Mouse (Mus musculus) kidney, postnatal 0 days (tissue): ENCODE measurements at regions not wholly inside any gene's neighbourhood (a gene's known extent, or its start where the extent isn't known, plus 50 kb on each side); places are given as distances from the start of the nearest gene placed in this dataset.
A peak's percentile ranks its signal among the peaks of the same experiment; 100 is the strongest.
"Not testable (repeated sequence)": the region's sequence is repeated elsewhere in the genome, so short reads cannot be mapped to it uniquely, and the experiment has no call there.

Experiments
- ATAC-seq: fragments of 200-750 bp; cut with Nextera tagmentation; replicated peaks from 2 replicates; pipeline ENCODE4 v1.8.0; 2017; ENCODE audit warnings: low read depth, moderate number of reproducible peaks, moderate TSS enrichment, moderate library complexity; ENCODE audit not compliant: low FRiP score
- DNase-seq: peaks from one replicate; pipeline ENCODE4 v3.0.0-alpha.2; 2016; ENCODE audit warnings: low spot score
- H3K27ac ChIP-seq: fragments of 300-500 bp; sonication (generic); 2 replicates; pipeline ENCODE4 v1.5.1; 2014; ENCODE audit warnings: mild to moderate bottlenecking
- H3K27me3 ChIP-seq: fragments of 300-500 bp; sonication (generic); 2 replicates; pipeline ENCODE4 v1.6.1; 2014; ENCODE audit warnings: low read length, mixed read lengths; ENCODE audit not compliant: insufficient read depth
- H3K36me3 ChIP-seq: fragments of 300-500 bp; sonication (generic); 2 replicates; pipeline ENCODE4 v1.6.1; 2014; ENCODE audit warnings: low read length, mixed read lengths; ENCODE audit not compliant: insufficient read depth
- H3K4me1 ChIP-seq: fragments of 300-500 bp; sonication (generic); replicated peaks from 2 replicates; pipeline ENCODE4 v1.6.1; 2014; ENCODE audit warnings: antibody characterized with exemption, low read length, mixed read lengths; ENCODE audit not compliant: insufficient read depth
- H3K4me2 ChIP-seq: fragments of 300-500 bp; sonication (generic); 2 replicates; pipeline ENCODE4 v1.6.1; 2014; ENCODE audit warnings: mild to moderate bottlenecking, low read length, moderate library complexity, mixed read lengths
- H3K4me3 ChIP-seq: fragments of 300-500 bp; sonication (generic); replicated peaks from 2 replicates; pipeline ENCODE4 v1.5.1; 2014; ENCODE audit warnings: low read depth, low read length
- H3K9ac ChIP-seq: fragments of 300-500 bp; sonication (generic); 2 replicates; pipeline ENCODE4 v1.6.1; 2014; ENCODE audit warnings: low read depth, low read length
- H3K9me3 ChIP-seq: fragments of 300-500 bp; sonication (generic); replicated peaks from 2 replicates; pipeline ENCODE4 v1.6.1; 2016; ENCODE audit warnings: low read length, inconsistent platforms, mixed read lengths
- CTCF ChIP-seq: IDR thresholded peaks from 2 replicates; pipeline ENCODE4 v1.5.1; 2016; ENCODE audit warnings: antibody characterized with exemption, low read depth, mild to moderate bottlenecking, moderate library complexity
- WGBS: fragments of 180-500 bp; shearing (Covaris S2); extraction: QIAGEN DNeasy Blood & Tissue Kit; methylation state at CpG from one replicate; pipeline ENCODE4 v1.1.7; 2014; 5-methylcytosine and 5-hydroxymethylcytosine counted together

GRCm38 (mm10) chr2:72662979-72663780 is 187.2 kb downstream of the Cdca7 start:
- ATAC-seq: no peak
- WGBS: 44% methylated on average over 8 of the region's 8 CpGs
- Histone ChIP-seq H3K9me3 (no peaks in the 10 kb centered on the region), H3K27me3 (no peaks in the 10 kb centered on the region), H3K36me3 (no peaks in the 10 kb centered on the region), H3K4me3 (no peak overlapping the region), H3K4me1 (no peaks in the 10 kb centered on the region), H3K9ac (no peak overlapping the region), H3K27ac (no peak overlapping the region), H3K4me2 (no peak overlapping the region)
- no peak for TF ChIP-seq CTCF
- peak; percentile 53 for DNase-seq

- 97% methylated on average over 16 of the region's 16 CpGs for WGBS
- H3K4me3 ChIP-seq, H3K9me3 ChIP-seq, H3K27me3 ChIP-seq, H3K4me2 ChIP-seq, H3K9ac ChIP-seq, DNase-seq, H3K27ac ChIP-seq, H3K36me3 ChIP-seq, ATAC-seq, H3K4me1 ChIP-seq: not testable (repeated sequence)
Measured at GRCm38 (mm10) chr2:72667396-72667795, 191.4 kb downstream of the Cdca7 start.

GRCm38 (mm10) chr2:72672908-72673901 is 197.2 kb downstream of the Cdca7 start:
- 47% methylated on average over 13 of the region's 13 CpGs for WGBS
- Histone ChIP-seq H3K4me3 (no peak overlapping the region), H3K9me3 (no peaks in the 10 kb centered on the region), H3K27ac (no peak overlapping the region), H3K36me3 (no peaks in the 10 kb centered on the region), H3K27me3 (no peaks in the 10 kb centered on the region), H3K4me2 (no peak overlapping the region), H3K9ac (no peak overlapping the region), H3K4me1 (no peaks in the 10 kb centered on the region)
- TF ChIP-seq CTCF: no peak
- DNase-seq (peak; percentile 52), ATAC-seq (no peak)

- H3K4me1 ChIP-seq: no peaks in the 10 kb centered on the region
- TF ChIP-seq CTCF: no peak
- no peaks in the 10 kb centered on the region for H3K27me3 ChIP-seq
- no peak overlapping the region; the same call in 1 of the 2 replicates for H3K4me2 ChIP-seq
- no peak overlapping the region for H3K4me3 ChIP-seq
- H3K9me3 ChIP-seq: no peaks in the 10 kb centered on the region
- no peaks in the 10 kb centered on the region for H3K36me3 ChIP-seq
- no peak overlapping the region for H3K9ac ChIP-seq
- H3K27ac ChIP-seq: no peak overlapping the region
- DNase-seq (peak; percentile 85), ATAC-seq (peak; percentile 54; the same call in 1 of the 2 replicates)
- WGBS: 13% methylated on average over 4 of the region's 4 CpGs
Measured at GRCm38 (mm10) chr2:72674229-72674628, 198.3 kb downstream of the Cdca7 start.

GRCm38 (mm10) chr2:72674856-72675440 is 199.0 kb downstream of the Cdca7 start:
- 70% methylated on average over 6 of the region's 6 CpGs for WGBS
- no peak for TF ChIP-seq CTCF
- DNase-seq (no peak), ATAC-seq (no peak)
- Histone ChIP-seq H3K9me3 (no peaks in the 10 kb centered on the region), H3K9ac (no peak overlapping the region), H3K4me1 (no peaks in the 10 kb centered on the region), H3K36me3 (no peaks in the 10 kb centered on the region), H3K4me3 (no peak overlapping the region), H3K27ac (0 out of 2 replicates have a peak overlapping the region, but pooled peaks have one; percentile 16), H3K27me3 (no peaks in the 10 kb centered on the region), H3K4me2 (no peak overlapping the region)

- no peaks in the 10 kb centered on the region for H3K27me3 ChIP-seq
- no peak overlapping the region for H3K4me2 ChIP-seq
- WGBS: 79% methylated on average over 8 of the region's 8 CpGs
- H3K27ac ChIP-seq: no peak overlapping the region
- TF ChIP-seq CTCF: no peak
- ATAC-seq: no peak
- no peaks in the 10 kb centered on the region for H3K9me3 ChIP-seq
- no peaks in the 10 kb centered on the region for H3K4me1 ChIP-seq
- no peak overlapping the region for H3K9ac ChIP-seq
- no peak for DNase-seq
- H3K36me3 ChIP-seq: no peaks in the 10 kb centered on the region
- H3K4me3 ChIP-seq: no peak overlapping the region
Measured at GRCm38 (mm10) chr2:72677731-72678130, 201.8 kb downstream of the Cdca7 start.
